Mouse (Mus musculus): ENCODE measurements at regions not wholly inside any gene's neighbourhood (a gene's known extent, or its start where the extent isn't known, plus 50 kb on each side); places are given as distances from the start of the nearest gene placed in this dataset.

- no peak for TF ChIP-seq CTCF (IDR thresholded peaks at IDR 0.05; ENCODE audit: borderline replicate concordance, extremely low read depth, insufficient read depth, insufficient read length)
- TF ChIP-seq POLR2A (IDR thresholded peaks at IDR 0.05; ENCODE audit: borderline replicate concordance, extremely low read depth, insufficient read depth, insufficient read length, poor library complexity, severe bottlenecking) = no peak
Observed at GRCm38 (mm10) chr3:56475529-56476527, 292.3 kb upstream of the Nbea start.
